In genomic region chr16:89763812-89764211, GRCm38 (mm10) we compare ENCODE assay signal across 31 mouse cellular contexts.
DNase-seq lines count a peak whose midpoint lies in the region; ATAC-seq lines count a peak whose summit lies in the region.
"Had no signal": no experiment of that assay in that cellular context is flagged by ENCODE, and none has a peak within 500 bp of the region (broad histone marks: within the 10 kb centered on the region; RNA-seq: fewer than 3 reads in every experiment).

No protein-coding gene starts in this region.

- H3K4me1 ChIP-seq in heart, embryonic 10.5 days: no peaks in the 10 kb centered on the region
- H3K4me1 ChIP-seq: embryonic facial prominence, embryonic 13.5 days; intestine, embryonic 15.5 days had no signal

- ATAC-seq in hematopoietic stem cell, adult 5-6 weeks (replicated peaks in 1 of 2; ENCODE audit: insufficient read depth in 1 of 2, low FRiP score in 2 of 2, low TSS enrichment in 1 of 2, low read depth in 1 of 2, poor library complexity in 2 of 2, severe bottlenecking in 2 of 2): peak; percentile 27 to 42; a peak in 1 of 4 replicates
- peak; percentile 52 for ATAC-seq in monocyte, adult 5-6 weeks (replicated peaks; ENCODE audit: insufficient number of reproducible peaks, low FRiP score, low TSS enrichment, poor library complexity, severe bottlenecking)
- ATAC-seq: activated CD4-positive, CD25-positive, alpha-beta regulatory T cell, adult 4 months; CD4-positive, CD25-positive, alpha-beta regulatory T cell, adult 4 months; forebrain, embryonic 13.5 days; forebrain, embryonic 16.5 days; intestine, embryonic 15.5 days had no signal

- no peaks in the 10 kb centered on the region for H3K36me3 ChIP-seq in heart, embryonic 10.5 days
- H3K36me3 ChIP-seq: embryonic facial prominence, embryonic 10.5 days; embryonic facial prominence, embryonic 13.5 days; heart, embryonic 13.5 days; hindbrain, embryonic 12.5 days; hindbrain, embryonic 15.5 days; intestine, embryonic 15.5 days had no signal

- peak; percentile 13 for DNase-seq in heart, adult 11 months
- DNase-seq in heart, embryonic 10.5 days (ENCODE audit: low spot score): no peak
- DNase-seq in c-Kit-positive CD71-negative TER-119-negative erythroid progenitor cells, embryonic 14.5 days (ENCODE audit: low read depth): peak; percentile 7
- DNase-seq in kidney, adult 18-20 months: no peak
- no peak for DNase-seq in B cell, adult 2 months
- no peak for DNase-seq in lung, postnatal 36 days
- DNase-seq: adrenal gland, postnatal 10 days; adrenal gland, postnatal 36 days; cerebellum, adult 11 months; cerebellum, adult 2 months; cerebellum, adult 9-11 months; cerebellum, postnatal 25 days; embryo, embryonic 11 days; gastrocnemius, postnatal 10 days; gastrocnemius, postnatal 36 days; heart, adult 18-20 months; heart, postnatal 14 days; heart, postnatal 4 days had no signal

- H3K4me3 ChIP-seq in heart, embryonic 10.5 days: no peak overlapping the region
- H3K4me3 ChIP-seq: embryonic facial prominence, embryonic 10.5 days; embryonic facial prominence, embryonic 13.5 days; erythroblast, embryonic 14.5 days; forebrain, embryonic 13.5 days; heart, embryonic 13.5 days; hindbrain, embryonic 12.5 days; hindbrain, embryonic 15.5 days; intestine, embryonic 15.5 days had no signal

- 69% methylated on average over 2 of the region's 2 CpGs for WGBS in heart, embryonic 10.5 days

- peaks cover under 1% of the 10 kb centered on the region; the same call in 1 of the 2 replicates for H3K9me3 ChIP-seq in heart, embryonic 10.5 days
- H3K9me3 ChIP-seq: forebrain, embryonic 13.5 days; hindbrain, embryonic 15.5 days; intestine, embryonic 15.5 days had no signal

- H3K27ac ChIP-seq in heart, embryonic 10.5 days: no peak overlapping the region
- H3K27ac ChIP-seq: embryonic facial prominence, embryonic 10.5 days; embryonic facial prominence, embryonic 13.5 days; forebrain, embryonic 13.5 days; heart, embryonic 13.5 days; hindbrain, embryonic 12.5 days; hindbrain, embryonic 15.5 days; intestine, embryonic 15.5 days had no signal

- H3K27me3 ChIP-seq in heart, embryonic 10.5 days (ENCODE audit: insufficient read depth, poor library complexity, severe bottlenecking): no peaks in the 10 kb centered on the region
- H3K27me3 ChIP-seq: embryonic facial prominence, embryonic 13.5 days; forebrain, embryonic 13.5 days; heart, embryonic 13.5 days; hindbrain, embryonic 12.5 days; hindbrain, embryonic 15.5 days; intestine, embryonic 15.5 days had no signal

Comparison
In these comparisons a context has a peak if more than half of its experiments do, and no peak if none do; other contexts are left out.
1. DNase-seq: peak in heart, adult 11 months (single experiment) and c-Kit-positive CD71-negative TER-119-negative erythroid progenitor cells, embryonic 14.5 days (single experiment); none in heart, embryonic 10.5 days (single experiment), kidney, adult 18-20 months (single experiment), B cell, adult 2 months (0 of 2) and lung, postnatal 36 days (single experiment).